Mouse (Mus musculus): ENCODE data around the gene Cabin1.

- TF ChIP-seq POLR2A (IDR thresholded peaks at IDR 0.05; ENCODE audit: low read depth, low read length), result no peak
- TF ChIP-seq CTCF (IDR thresholded peaks at IDR 0.05; ENCODE audit: extremely low read depth, insufficient read length, insufficient replicate concordance, low read depth, low read length), result no peak
These were observed 56.1 kb downstream of the Cabin1 start for GRCm38 (mm10) chr10:75707901-75708632.
